18 mouse cellular contexts compared by ENCODE assay signal in the genomic region with DNA sequence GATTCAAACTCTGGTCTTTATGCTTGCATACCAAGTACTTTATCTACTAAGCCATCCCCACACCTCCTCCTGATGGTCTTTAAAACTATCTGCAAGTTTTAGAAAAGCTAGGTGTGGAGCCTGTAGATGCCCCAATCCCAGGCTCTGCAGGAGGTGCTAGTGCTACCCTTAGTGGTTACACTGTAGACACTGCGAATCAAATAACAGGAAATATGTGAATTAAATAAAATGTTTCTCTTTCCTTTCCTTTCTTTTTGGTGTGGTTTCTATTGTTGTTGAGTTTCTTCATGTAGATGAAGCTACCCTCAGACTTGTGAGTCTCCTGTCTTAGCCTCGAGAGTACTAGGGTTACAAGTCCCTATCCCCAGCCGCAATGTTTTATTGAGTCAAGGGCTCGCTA. TPM values are rescaled to one million over a fixed set of nuclear protein-coding genes. Genes with fewer than 3 reads are reported as not detected.
"Had no signal": no experiment of that assay in that cellular context is flagged by ENCODE, and none has a peak within 500 bp of the region (broad histone marks: within the 10 kb centered on the region; RNA-seq: fewer than 3 reads in every experiment).

No protein-coding gene starts in this region.

- H3K4me1 ChIP-seq: limb, embryonic 13.5 days; liver, embryonic 15.5 days; midbrain, embryonic 10.5 days; neural tube, embryonic 12.5 days had no signal

- H3K4me2 ChIP-seq: limb, embryonic 13.5 days; liver, embryonic 15.5 days; neural tube, embryonic 12.5 days had no signal

- H3K27me3 ChIP-seq: limb, embryonic 13.5 days; liver, embryonic 15.5 days; neural tube, embryonic 12.5 days had no signal

- DNase-seq: kidney, adult 11 months; kidney, postnatal 14 days; left cerebral cortex, postnatal 4 days; lung, adult 2 months; lung, postnatal 36 days; midbrain, embryonic 14.5 days; retina, postnatal 1 day; thymus, adult 18-20 months; thymus, postnatal 25 days had no signal

- H3K27ac ChIP-seq: limb, embryonic 13.5 days; liver, embryonic 15.5 days; midbrain, embryonic 10.5 days; neural tube, embryonic 12.5 days had no signal

- H3K9me3 ChIP-seq: limb, embryonic 13.5 days; liver, embryonic 15.5 days; midbrain, embryonic 10.5 days; neural tube, embryonic 12.5 days had no signal

- H3K9ac ChIP-seq: limb, embryonic 13.5 days; liver, embryonic 15.5 days; neural tube, embryonic 12.5 days had no signal

- ATAC-seq: lung, postnatal 0 days had no signal

- H3K4me3 ChIP-seq: limb, embryonic 13.5 days; liver, embryonic 15.5 days; midbrain, embryonic 10.5 days; myocyte; neural tube, embryonic 12.5 days had no signal

RNA-seq across cellular contexts. Expression of a gene that starts 10.2 kb away (rescaled TPM):
- polyA plus RNA-seq: intestine, embryonic 14.5 days; kidney, embryonic 14.5 days; limb, embryonic 13.5 days; liver, embryonic 15.5 days; midbrain, embryonic 10.5 days; midbrain, embryonic 14.5 days; neural tube, embryonic 12.5 days had no signal

RNA-seq across cellular contexts. Expression of a gene that starts 18.1 kb away (rescaled TPM):
- polyA plus RNA-seq: intestine, embryonic 14.5 days; kidney, embryonic 14.5 days; liver, adult 2 months; midbrain, embryonic 14.5 days; neural tube, embryonic 12.5 days had no signal
